Mouse (Mus musculus) heart, postnatal 0 days (tissue): Measurements from ENCODE around the gene Ambra1.

Source experiments
- CTCF ChIP-seq: IDR thresholded peaks from 2 replicates; pipeline ENCODE4 v1.5.1; 2016; ENCODE audit warnings: antibody characterized with exemption, control low read depth, low read depth
- EP300 ChIP-seq: IDR thresholded peaks from 2 replicates; pipeline ENCODE4 v1.6.1; 2016; ENCODE audit warnings: antibody characterized with exemption, low read depth

DNA sequence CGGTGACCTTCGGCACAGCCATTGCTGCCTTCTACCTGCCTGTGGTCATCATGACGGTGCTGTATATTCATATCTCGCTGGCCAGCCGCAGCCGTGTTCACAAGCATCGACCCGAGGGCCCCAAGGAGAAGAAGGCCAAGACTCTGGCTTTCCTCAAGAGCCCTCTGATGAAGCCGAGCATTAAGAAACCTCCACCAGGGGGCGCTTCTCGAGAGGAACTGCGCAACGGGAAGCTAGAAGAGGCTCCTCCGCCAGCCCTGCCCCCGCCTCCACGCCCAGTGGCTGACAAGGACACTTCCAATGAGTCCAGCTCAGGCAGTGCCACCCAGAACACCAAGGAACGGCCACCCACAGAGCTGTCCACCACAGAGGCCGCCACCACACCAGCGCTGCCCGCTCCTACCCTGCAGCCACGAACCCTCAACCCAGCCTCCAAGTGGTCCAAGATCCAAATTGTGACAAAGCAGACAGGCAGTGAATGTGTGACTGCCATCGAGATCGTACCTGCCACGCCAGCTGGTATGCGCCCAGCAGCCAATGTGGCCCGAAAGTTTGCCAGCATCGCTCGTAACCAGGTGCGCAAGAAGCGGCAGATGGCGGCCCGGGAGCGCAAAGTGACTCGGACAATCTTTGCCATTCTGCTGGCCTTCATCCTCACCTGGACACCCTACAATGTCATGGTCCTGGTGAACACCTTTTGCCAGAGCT, 198.0 kb downstream of the Ambra1 start:
- TF ChIP-seq CTCF: peak; percentile 57
- TF ChIP-seq EP300: no peak
